Mouse (Mus musculus) liver, embryonic 13.5 days (tissue): Measurements from ENCODE around the gene Zmynd8. TPM values are rescaled to one million over a fixed set of nuclear protein-coding genes. Genes with fewer than 3 reads are reported as not detected.

Experiments used
- ATAC-seq: fragments of 200-750 bp; cut with Nextera tagmentation; 2 replicates; pipeline ENCODE4 v1.8.0; 2017; ENCODE audit warnings: low read depth, mild to moderate bottlenecking, moderate number of reproducible peaks, moderate library complexity
- DNase-seq: peaks from one replicate; pipeline ENCODE4 v3.0.0; 2022
- H3K27ac ChIP-seq: fragments of 300-500 bp; sonication (generic); 2 replicates; pipeline ENCODE4 v1.5.1; 2015; ENCODE audit warnings: moderate library complexity, mild to moderate bottlenecking, inconsistent platforms
- H3K27me3 ChIP-seq: fragments of 300-500 bp; sonication (generic); 2 replicates; pipeline ENCODE4 v1.6.1; 2015; ENCODE audit warnings: mild to moderate bottlenecking, inconsistent platforms
- H3K36me3 ChIP-seq: fragments of 300-500 bp; sonication (generic); 2 replicates; pipeline ENCODE4 v1.6.1; 2015; ENCODE audit warnings: mild to moderate bottlenecking, inconsistent platforms
- H3K4me1 ChIP-seq: fragments of 300-500 bp; sonication (generic); replicated peaks from 2 replicates; pipeline ENCODE4 v1.6.1; 2015; ENCODE audit warnings: inconsistent platforms
- H3K4me2 ChIP-seq: fragments of 300-500 bp; sonication (generic); 2 replicates; pipeline ENCODE4 v1.6.1; 2015; ENCODE audit warnings: inconsistent platforms, mild to moderate bottlenecking, moderate library complexity
- H3K4me3 ChIP-seq: fragments of 300-500 bp; sonication (generic); replicated peaks from 2 replicates; pipeline ENCODE4 v1.5.1; 2015; ENCODE audit warnings: mild to moderate bottlenecking, inconsistent platforms
- H3K9ac ChIP-seq: fragments of 300-500 bp; sonication (generic); 2 replicates; pipeline ENCODE4 v1.6.1; 2015; ENCODE audit warnings: mild to moderate bottlenecking, inconsistent platforms
- H3K9me3 ChIP-seq: fragments of 300-500 bp; sonication (generic); replicated peaks from 2 replicates; pipeline ENCODE4 v1.6.1; 2016; ENCODE audit warnings: inconsistent platforms
- WGBS: fragments of 180-500 bp; shearing (Covaris S2); methylation state at CpG from one replicate; pipeline ENCODE4 v1.1.7; 2015; ENCODE audit not compliant: insufficient replicate concordance; 5-methylcytosine and 5-hydroxymethylcytosine counted together
- polyA plus RNA-seq: library from polyadenylated mRNA; unstranded; fragments of >200 nt; fragmentation: Nextera tagmentation; extraction: Ambion mirVana; gene quantifications from 2 replicates; pipeline ENCODE4 v1.2.1, GENCODE M21; 2015

Gene Zmynd8
- polyA plus RNA-seq, 1 experiment from 2014 or later = 26.5 TPM

DNA sequence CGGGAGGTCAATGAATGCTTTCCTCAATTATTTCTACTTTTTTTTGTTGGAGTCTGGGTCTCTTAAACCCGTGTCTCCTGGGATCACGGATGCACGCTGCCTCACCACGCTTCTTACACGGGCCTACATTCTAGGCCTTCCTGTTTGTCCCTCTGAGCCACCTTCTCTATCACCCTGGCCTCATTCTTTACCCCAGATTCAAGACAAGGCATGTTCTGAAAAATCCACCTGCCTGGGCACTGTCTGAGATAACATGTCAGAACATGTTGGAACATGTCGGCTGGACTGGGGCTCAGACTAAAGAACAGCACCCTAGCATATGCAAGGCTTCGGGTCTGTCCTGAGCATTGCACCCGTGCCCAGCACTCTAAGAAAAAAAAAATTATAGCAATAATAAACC is 110.0 kb downstream of the Zmynd8 start:
- DNase-seq = no peak
- Histone ChIP-seq H3K27ac (no peak overlapping the region), H3K9ac (no peak overlapping the region), H3K36me3 (peaks cover 99% of the 10 kb centered on the region), H3K4me1 (peaks cover 16% of the 10 kb centered on the region), H3K9me3 (no peaks in the 10 kb centered on the region), H3K27me3 (no peaks in the 10 kb centered on the region), H3K4me2 (no peak overlapping the region), H3K4me3 (no peak overlapping the region)
- WGBS = 90% methylated on average over 9 of the region's 9 CpGs
- no peak for ATAC-seq

DNA sequence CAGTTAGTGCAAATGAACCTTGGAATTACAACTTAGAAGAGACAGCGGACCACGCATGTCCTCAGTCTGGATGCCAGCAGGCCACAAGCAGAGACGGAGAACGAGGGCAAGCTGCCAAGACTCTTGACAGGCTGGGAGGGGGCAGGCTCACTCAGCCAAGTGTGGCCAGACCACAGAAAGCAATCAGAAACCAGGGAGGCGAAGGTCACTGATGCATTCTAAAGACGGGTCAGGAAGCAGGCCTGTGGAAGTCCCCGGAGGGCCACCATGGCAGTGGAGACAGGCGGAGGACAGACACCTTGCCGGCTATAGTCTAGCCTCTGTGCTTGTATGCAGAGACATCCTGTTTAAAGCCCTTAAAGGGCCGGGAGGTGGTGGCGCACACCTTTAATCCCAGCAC is 110.8 kb downstream of the Zmynd8 start:
- H3K27me3 ChIP-seq = no peaks in the 10 kb centered on the region
- H3K4me1 ChIP-seq = peaks cover 8% of the 10 kb centered on the region
- H3K4me2 ChIP-seq = no peak overlapping the region
- no peak overlapping the region for H3K9ac ChIP-seq
- H3K9me3 ChIP-seq = no peaks in the 10 kb centered on the region
- no peak for ATAC-seq
- DNase-seq = no peak
- H3K27ac ChIP-seq = no peak overlapping the region
- no peak overlapping the region for H3K4me3 ChIP-seq
- peaks cover 98% of the 10 kb centered on the region for H3K36me3 ChIP-seq
- WGBS = 86% methylated on average over 11 of the region's 11 CpGs

DNA sequence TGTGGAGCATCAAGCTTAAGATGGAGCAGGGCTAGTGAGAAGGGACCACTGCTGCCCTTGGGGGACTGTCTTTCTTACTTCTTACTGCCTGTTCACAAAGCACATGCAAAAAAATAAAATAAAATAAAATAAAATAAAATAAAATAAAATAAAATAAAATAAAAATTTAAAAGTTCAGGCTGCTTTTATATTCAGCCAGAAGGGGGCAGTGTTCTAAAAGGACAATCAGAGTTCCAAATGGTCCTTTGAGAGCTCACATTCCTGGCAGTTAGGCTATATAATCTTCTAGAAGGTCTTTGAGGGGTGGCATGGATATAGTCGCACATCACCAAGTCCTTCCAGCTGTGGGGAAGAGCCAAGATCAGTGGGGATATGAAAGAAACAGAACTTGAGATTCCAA is 112.3 kb downstream of the Zmynd8 start:
- Histone ChIP-seq H3K4me3 (no peak overlapping the region), H3K4me2 (no peak overlapping the region), H3K9ac (no peak overlapping the region), H3K4me1 (peaks cover 5% of the 10 kb centered on the region; the same call in 1 of the 2 replicates), H3K27me3 (no peaks in the 10 kb centered on the region), H3K27ac (no peak overlapping the region), H3K36me3 (peaks cover 95% of the 10 kb centered on the region), H3K9me3 (no peaks in the 10 kb centered on the region)
- ATAC-seq (no peak), DNase-seq (no peak)
- 78% methylated on average over 1 of the region's 1 CpGs for WGBS

DNA sequence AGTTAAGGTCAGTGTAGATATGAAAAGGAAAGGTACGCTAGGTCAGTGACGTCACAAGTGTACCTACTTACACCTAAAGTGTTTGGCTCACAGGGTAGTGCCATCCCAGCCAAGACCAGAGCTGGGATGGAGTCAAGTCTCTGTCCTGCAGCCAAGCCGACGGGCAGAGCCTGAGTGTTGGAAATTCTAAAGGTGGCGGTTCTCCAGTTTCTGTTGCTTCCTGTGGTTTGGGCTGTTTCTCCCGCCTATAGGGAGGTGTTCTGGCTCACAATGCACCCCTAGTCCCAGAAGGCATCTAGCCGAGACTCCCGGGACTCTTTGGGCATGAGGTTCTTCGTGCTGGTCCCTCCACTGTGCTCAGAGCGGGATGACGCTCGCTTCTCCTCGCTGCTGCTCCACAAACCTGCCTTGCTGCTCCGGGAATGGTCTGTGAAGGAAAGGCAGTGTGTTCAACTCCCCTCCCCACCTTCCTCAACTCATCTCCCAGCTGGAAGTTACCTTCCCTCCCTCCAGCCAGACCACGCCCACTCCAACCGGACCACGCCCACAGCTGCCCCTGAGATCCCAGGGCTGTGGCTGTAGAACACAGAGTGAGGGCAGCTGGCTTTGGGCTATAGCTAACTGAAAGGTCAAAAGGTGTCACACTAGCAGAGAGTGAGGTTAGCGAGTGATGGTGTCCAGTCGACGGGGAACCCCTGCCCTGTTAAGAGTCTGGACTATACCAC is 113.3 kb downstream of the Zmynd8 start:
- peaks cover 88% of the 10 kb centered on the region for H3K36me3 ChIP-seq
- no peak; the same call in 1 of the 2 replicates for ATAC-seq
- WGBS = 78% methylated on average over 20 of the region's 20 CpGs

DNA sequence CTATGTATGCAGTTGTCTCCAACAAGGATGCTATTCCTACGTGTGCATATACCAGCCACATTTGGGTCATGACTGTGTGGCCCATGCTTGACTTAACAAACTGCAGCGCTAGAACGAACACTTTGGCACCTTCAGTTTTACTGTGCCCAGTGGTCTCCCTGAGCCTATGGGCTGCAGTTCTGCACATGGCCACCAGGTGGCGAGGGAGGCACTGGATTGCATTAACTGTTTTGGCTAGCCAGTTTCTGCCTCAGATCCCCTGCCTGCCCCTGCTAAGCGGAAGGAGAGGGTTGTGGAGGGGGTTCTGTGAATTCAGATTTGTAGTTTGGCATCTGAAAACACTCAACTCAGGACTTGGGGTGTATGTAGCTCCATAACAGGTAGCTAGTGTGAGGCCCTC is 116.5 kb downstream of the Zmynd8 start:
- Histone ChIP-seq H3K4me2 (no peak overlapping the region), H3K9ac (no peak overlapping the region), H3K27ac (no peak overlapping the region), H3K27me3 (no peaks in the 10 kb centered on the region), H3K4me3 (no peak overlapping the region), H3K36me3 (peaks cover 57% of the 10 kb centered on the region), H3K4me1 (peaks cover 5% of the 10 kb centered on the region; the same call in 1 of the 2 replicates), H3K9me3 (no peaks in the 10 kb centered on the region)
- DNase-seq = peak; percentile 53
- peak; percentile 30; the same call in 1 of the 2 replicates for ATAC-seq
- WGBS = 36% methylated on average over 5 of the region's 5 CpGs

More for the DNA sequence above, 113.3 kb downstream of the Zmynd8 start:
- no peak for DNase-seq
- H3K27me3 ChIP-seq = no peaks in the 10 kb centered on the region
- no peaks in the 10 kb centered on the region for H3K9me3 ChIP-seq
- no peak overlapping the region for H3K4me2 ChIP-seq
- H3K9ac ChIP-seq = no peak overlapping the region
- no peak overlapping the region for H3K27ac ChIP-seq
- no peak overlapping the region for H3K4me3 ChIP-seq
- H3K4me1 ChIP-seq = peaks cover 5% of the 10 kb centered on the region; the same call in 1 of the 2 replicates

DNA sequence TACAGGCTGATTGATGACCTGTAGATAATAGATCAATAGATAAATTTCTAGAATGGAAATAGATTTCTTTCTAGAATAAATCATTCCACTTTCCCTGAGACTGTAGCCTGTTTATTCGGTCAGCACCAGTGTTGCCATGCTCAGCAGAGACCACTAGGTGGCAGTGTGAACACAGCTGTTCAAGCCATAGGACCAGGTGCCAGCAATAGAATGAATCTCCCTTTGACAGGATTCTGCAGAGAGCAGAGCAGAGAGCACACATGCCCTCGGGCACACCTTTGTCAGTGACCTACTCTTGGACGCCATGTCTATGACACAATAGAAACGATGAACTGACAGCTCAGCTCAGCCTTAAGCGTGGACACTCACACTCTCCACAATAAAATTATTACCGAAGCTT is 119.9 kb downstream of the Zmynd8 start:
- Histone ChIP-seq H3K27ac (no peak overlapping the region), H3K36me3 (peaks cover 24% of the 10 kb centered on the region), H3K27me3 (no peaks in the 10 kb centered on the region), H3K9me3 (no peaks in the 10 kb centered on the region), H3K4me2 (no peak overlapping the region), H3K9ac (no peak overlapping the region), H3K4me3 (no peak overlapping the region), H3K4me1 (no peaks in the 10 kb centered on the region)
- DNase-seq = peak; percentile 49
- peak; percentile 37; the same call in 1 of the 2 replicates for ATAC-seq
- 28% methylated on average over 6 of the region's 6 CpGs for WGBS

DNA sequence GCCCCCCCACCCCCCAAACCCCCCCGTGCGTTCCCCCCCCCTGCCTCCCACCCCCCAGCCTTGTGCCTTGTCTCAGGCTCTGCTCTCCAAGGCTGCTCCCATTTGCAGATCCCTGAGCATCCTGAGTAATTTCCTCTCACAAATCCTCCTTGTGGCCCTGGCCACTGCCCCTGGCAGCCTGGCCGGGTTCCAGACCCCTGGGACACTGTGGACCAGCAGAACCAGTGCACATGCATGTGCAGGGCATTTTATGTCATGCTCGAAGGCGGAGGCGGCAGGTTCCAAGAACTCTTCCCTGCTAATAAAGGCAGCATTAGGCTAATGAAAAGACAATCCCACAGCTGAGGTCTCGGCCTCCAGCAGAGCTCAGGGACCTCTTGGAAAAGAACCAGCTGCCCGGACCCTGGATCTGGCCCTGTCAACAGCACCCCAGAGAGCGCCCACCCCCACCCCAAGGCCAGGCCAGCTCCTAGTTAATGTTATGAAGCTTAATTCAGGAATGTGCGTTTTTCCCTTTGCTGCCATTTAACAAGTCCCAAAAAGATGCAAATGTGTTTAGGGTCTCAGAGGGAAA is 129.4 kb downstream of the Zmynd8 start:
- WGBS = 52% methylated on average over 10 of the region's 10 CpGs
- ATAC-seq (no peak), DNase-seq (no peak)
- H3K36me3 ChIP-seq = no peaks in the 10 kb centered on the region
- no peak overlapping the region for H3K4me2 ChIP-seq
- no peak overlapping the region for H3K27ac ChIP-seq
- no peak overlapping the region for H3K4me3 ChIP-seq
- H3K27me3 ChIP-seq = no peaks in the 10 kb centered on the region
- no peak overlapping the region for H3K9ac ChIP-seq
- no peaks in the 10 kb centered on the region for H3K9me3 ChIP-seq
- H3K4me1 ChIP-seq = no peaks in the 10 kb centered on the region

DNA sequence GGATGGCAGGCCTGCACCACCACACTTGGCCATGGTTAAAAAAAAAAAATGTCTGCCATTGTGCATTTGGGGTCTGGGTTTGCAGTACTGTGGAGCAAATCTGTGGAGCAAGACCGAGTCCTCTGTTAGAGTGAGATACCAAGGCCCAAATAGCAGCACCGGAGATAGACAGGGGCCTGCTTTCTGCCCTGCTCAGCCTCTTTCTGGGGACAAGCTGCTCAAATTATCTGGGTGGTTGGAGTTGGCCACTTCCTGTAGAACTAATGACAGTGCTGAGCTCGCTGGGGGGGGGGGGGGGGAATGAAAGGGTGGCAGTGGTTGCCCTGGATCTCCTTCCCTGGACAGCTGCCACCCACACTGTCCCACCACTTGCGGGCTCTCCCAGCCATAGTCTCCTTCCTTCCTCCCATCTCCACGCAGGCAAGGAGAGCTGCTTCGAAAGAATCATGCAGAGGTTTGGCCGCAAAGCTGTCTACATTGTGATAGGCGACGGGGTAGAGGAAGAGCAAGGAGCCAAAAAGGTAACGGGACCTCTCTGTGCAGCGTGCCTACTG is 129.9 kb downstream of the Zmynd8 start:
- Histone ChIP-seq H3K4me1 (no peaks in the 10 kb centered on the region), H3K36me3 (no peaks in the 10 kb centered on the region), H3K9me3 (no peaks in the 10 kb centered on the region), H3K27me3 (no peaks in the 10 kb centered on the region), H3K9ac (no peak overlapping the region), H3K27ac (no peak overlapping the region), H3K4me2 (no peak overlapping the region), H3K4me3 (no peak overlapping the region)
- ATAC-seq = no peak
- WGBS = 16% methylated on average over 11 of the region's 11 CpGs
- DNase-seq = no peak

DNA sequence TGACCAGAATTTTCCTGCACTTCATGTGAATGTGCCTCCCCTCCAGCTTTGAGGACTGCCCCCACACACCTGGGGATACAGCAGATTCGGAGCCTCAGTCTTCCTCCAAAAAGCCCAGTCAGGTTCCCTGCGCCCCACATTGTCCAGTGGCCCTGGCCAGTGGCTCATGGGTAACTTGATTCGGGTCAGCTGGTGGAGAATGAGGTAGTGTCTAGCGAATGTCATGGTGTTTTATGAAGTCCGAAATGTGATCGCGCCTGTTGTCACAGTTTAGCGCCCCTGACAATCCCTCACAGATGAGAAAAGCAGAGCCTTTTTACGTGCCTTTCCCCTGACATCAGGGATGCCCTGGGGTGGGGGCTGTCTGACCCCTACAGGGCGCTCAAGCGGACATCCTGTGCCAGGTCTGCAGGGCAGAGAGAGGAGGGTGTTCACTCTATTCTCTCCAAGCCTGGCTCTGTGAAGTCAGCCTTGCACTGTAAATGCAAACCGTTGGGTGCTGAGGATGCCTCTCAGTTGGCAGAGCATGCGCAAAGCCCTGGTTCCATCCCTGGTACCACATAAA is 139.3 kb downstream of the Zmynd8 start:
- Histone ChIP-seq H3K36me3 (no peaks in the 10 kb centered on the region), H3K4me1 (no peaks in the 10 kb centered on the region), H3K27ac (no peak overlapping the region), H3K9ac (no peak overlapping the region), H3K9me3 (no peaks in the 10 kb centered on the region), H3K27me3 (no peaks in the 10 kb centered on the region), H3K4me2 (no peak overlapping the region), H3K4me3 (no peak overlapping the region)
- no peak for DNase-seq
- no peak for ATAC-seq
- 76% methylated on average over 13 of the region's 13 CpGs for WGBS

DNA sequence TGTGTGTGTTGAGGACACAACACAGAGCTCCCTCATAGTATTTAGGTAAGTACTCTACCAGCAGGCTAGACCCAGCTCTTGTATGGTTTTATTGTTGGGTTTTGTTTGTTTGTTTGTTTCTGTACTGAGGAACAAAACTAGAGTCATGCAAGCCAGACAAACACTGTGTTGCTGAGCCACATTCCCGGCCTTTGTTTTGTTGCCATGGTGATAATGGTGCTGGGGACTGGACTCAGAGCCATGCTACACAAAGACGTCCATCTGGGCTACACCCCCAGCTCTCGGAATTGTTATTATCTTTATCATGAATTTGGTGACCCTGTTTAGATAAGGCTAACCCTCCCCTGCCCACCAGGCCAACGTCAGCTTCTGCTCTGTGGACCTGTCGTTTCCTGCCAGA is 140.3 kb downstream of the Zmynd8 start:
- Histone ChIP-seq H3K4me1 (no peaks in the 10 kb centered on the region), H3K27ac (no peak overlapping the region), H3K4me2 (no peak overlapping the region), H3K36me3 (no peaks in the 10 kb centered on the region), H3K4me3 (no peak overlapping the region), H3K9ac (no peak overlapping the region), H3K27me3 (no peaks in the 10 kb centered on the region), H3K9me3 (no peaks in the 10 kb centered on the region)
- no peak for DNase-seq
- ATAC-seq = no peak
- WGBS = 19% methylated on average over 5 of the region's 5 CpGs

DNA sequence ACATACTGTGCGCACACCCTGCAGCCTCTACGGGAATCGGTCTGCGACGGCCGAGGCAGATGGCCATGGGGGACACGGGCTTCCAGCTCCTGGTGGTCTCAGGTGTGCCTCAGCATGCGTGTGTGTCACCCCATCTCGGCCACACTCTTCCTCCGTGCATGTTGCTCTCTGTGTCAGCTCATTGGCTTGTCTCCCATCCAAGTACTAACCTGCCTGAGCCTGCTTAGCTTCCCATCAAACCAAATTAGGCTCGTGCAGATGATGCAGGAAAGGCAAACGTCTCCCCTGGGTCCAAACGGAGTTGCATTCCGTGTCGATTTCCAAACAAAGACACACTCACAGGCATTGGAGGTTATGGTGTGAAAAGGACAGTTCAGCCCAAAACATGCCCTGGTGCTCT is 141.0 kb downstream of the Zmynd8 start:
- ATAC-seq (no peak), DNase-seq (no peak)
- H3K9ac ChIP-seq = no peak overlapping the region
- WGBS = 75% methylated on average over 15 of the region's 15 CpGs
- H3K4me1 ChIP-seq = no peaks in the 10 kb centered on the region
- H3K4me3 ChIP-seq = no peak overlapping the region
- no peaks in the 10 kb centered on the region for H3K27me3 ChIP-seq
- no peak overlapping the region for H3K27ac ChIP-seq
- no peaks in the 10 kb centered on the region for H3K36me3 ChIP-seq
- no peak overlapping the region for H3K4me2 ChIP-seq
- H3K9me3 ChIP-seq = no peaks in the 10 kb centered on the region
